Mouse (Mus musculus): ENCODE results near the gene Pcmtd2. TPM values are rescaled to one million over a fixed set of nuclear protein-coding genes. Genes with fewer than 3 reads are reported as not detected.
"Not testable (repeated sequence)": the region's sequence is repeated elsewhere in the genome, so short reads cannot be mapped to it uniquely, and the experiment has no call there.

Pcmtd2 gene
- total RNA-seq (2021): 10 to 100 TPM; 54.3 to 60.7 TPM
- long read RNA-seq, transcript Pcmtd2-201 (7 exons, 3,569 nt): major isoform, 18 of 29 reads
- long read RNA-seq, partial matches to known transcripts: 2 of 29 reads
- long read RNA-seq, other reads (novel, unspliced or antisense): 9 of 29 reads

- DNase-seq (ENCODE audit: low spot score in 2 of 2): peak; percentile 91 to 92
Observed at GRCm38 (mm10) chr2:181837372-181838292, at the start of gene Pcmtd2. Pcmtd2 (plus strand) TSS chr2:181837854.

GRCm38 (mm10) chr2:181789396-181789795 is 48.3 kb upstream of the Pcmtd2 start:
- no peak for DNase-seq (ENCODE audit: low spot score in 2 of 2)

GRCm38 (mm10) chr2:181793186-181793585 is 44.5 kb upstream of the Pcmtd2 start:
- not testable (repeated sequence) for DNase-seq (ENCODE audit: low spot score in 2 of 2)

GRCm38 (mm10) chr2:181795641-181796130 is 42.0 kb upstream of the Pcmtd2 start:
- DNase-seq (ENCODE audit: low spot score in 2 of 2): peak; percentile 25 to 39

GRCm38 (mm10) chr2:181797672-181798071 is 40.0 kb upstream of the Pcmtd2 start:
- DNase-seq (ENCODE audit: low spot score in 2 of 2): no peak

- DNase-seq (ENCODE audit: low spot score in 2 of 2): no peak
Observed at GRCm38 (mm10) chr2:181829032-181829650, 8.5 kb upstream of the Pcmtd2 start.

GRCm38 (mm10) chr2:181832745-181833144 is 4.9 kb upstream of the Pcmtd2 start:
- DNase-seq (ENCODE audit: low spot score in 2 of 2): no peak

- peak; percentile 13 to 17 for DNase-seq (ENCODE audit: low spot score in 2 of 2)
Observed at GRCm38 (mm10) chr2:181838293-181838680, 633 bp downstream of the Pcmtd2 start.

- DNase-seq (ENCODE audit: low spot score in 2 of 2): no peak
Observed at GRCm38 (mm10) chr2:181845709-181846394, 8.2 kb downstream of the Pcmtd2 start.

- peak; percentile 89 to 91 for DNase-seq (ENCODE audit: low spot score in 2 of 2)
Observed at GRCm38 (mm10) chr2:181863791-181864535, 26.3 kb downstream of the Pcmtd2 start, which contains the start of gene Polr3k. Polr3k (plus strand) TSS chr2:181864337.

- DNase-seq (ENCODE audit: low spot score in 2 of 2): no peak
Observed at GRCm38 (mm10) chr2:181864536-181864860, 26.8 kb downstream of the Pcmtd2 start.

- DNase-seq (ENCODE audit: low spot score in 2 of 2): peak; percentile 73 to 77
Observed at GRCm38 (mm10) chr2:181866931-181867330, 29.3 kb downstream of the Pcmtd2 start.

- DNase-seq (ENCODE audit: low spot score in 2 of 2): no peak
Observed at GRCm38 (mm10) chr2:181871039-181871438, 33.4 kb downstream of the Pcmtd2 start.

- DNase-seq (ENCODE audit: low spot score in 2 of 2): no peak
Observed at GRCm38 (mm10) chr2:181878903-181879302, 41.2 kb downstream of the Pcmtd2 start.

GRCm38 (mm10) chr2:181883022-181883749 is 45.5 kb downstream of the Pcmtd2 start:
- no peak for DNase-seq (ENCODE audit: low spot score in 2 of 2)

Other genes with a start within 250 kb of the Pcmtd2 start
- gene Prpf6, start 246.0 kb upstream of the Pcmtd2 start, total RNA-seq (2021): 10 to 100 TPM; 52.8 to 53.2 TPM
- gene Zfp512b, start 245.1 kb upstream of the Pcmtd2 start, total RNA-seq (2021): 100 to 1,000 TPM; 134 to 158 TPM
- gene Samd10, start 238.6 kb upstream of the Pcmtd2 start, total RNA-seq (2021): 10 to 100 TPM; 20.9 to 21.7 TPM
- gene Gm29797, start 180.8 kb upstream of the Pcmtd2 start, total RNA-seq (2021): not detected
- 10 to 100 TPM; 18.1 to 20.2 TPM for gene Sox18, start 166.2 kb upstream of the Pcmtd2 start, total RNA-seq (2021)
- 10 to 100 TPM; 49.9 to 58.4 TPM for gene Tcea2, start 157.5 kb upstream of the Pcmtd2 start, total RNA-seq (2021)
- 10 to 100 TPM; 55.1 to 59.7 TPM for gene Rgs19, start 143.9 kb upstream of the Pcmtd2 start, total RNA-seq (2021)
- not detected for gene Lkaaear1, start 139.4 kb upstream of the Pcmtd2 start, total RNA-seq (2021)
- gene Oprl1, start 122.8 kb upstream of the Pcmtd2 start, total RNA-seq (2021): 10 to 100 TPM; 52.9 to 62.8 TPM
- 10 to 100 TPM; 38.0 to 46.5 TPM for gene Myt1, start 74.5 kb upstream of the Pcmtd2 start, total RNA-seq (2021)
- gene Polr3k, start 26.5 kb downstream of the Pcmtd2 start, total RNA-seq (2021): 10 to 100 TPM; 36.5 to 37.2 TPM
- gene Gm14496, start 153.3 kb downstream of the Pcmtd2 start, total RNA-seq (2021): not detected

Data from layer of hippocampus, postnatal 10 days (tissue).